Mouse (Mus musculus) urinary bladder, adult 18-20 months (tissue): ENCODE results near the gene Afg1l.

Experiments
- DNase-seq, 2 experiments: peaks; one replicate each; pipeline ENCODE4 v3.0.0; 2022; ENCODE audit warnings: low spot score in 2 of 2, mixed read lengths in 2 of 2

Gene Afg1l

DNA sequence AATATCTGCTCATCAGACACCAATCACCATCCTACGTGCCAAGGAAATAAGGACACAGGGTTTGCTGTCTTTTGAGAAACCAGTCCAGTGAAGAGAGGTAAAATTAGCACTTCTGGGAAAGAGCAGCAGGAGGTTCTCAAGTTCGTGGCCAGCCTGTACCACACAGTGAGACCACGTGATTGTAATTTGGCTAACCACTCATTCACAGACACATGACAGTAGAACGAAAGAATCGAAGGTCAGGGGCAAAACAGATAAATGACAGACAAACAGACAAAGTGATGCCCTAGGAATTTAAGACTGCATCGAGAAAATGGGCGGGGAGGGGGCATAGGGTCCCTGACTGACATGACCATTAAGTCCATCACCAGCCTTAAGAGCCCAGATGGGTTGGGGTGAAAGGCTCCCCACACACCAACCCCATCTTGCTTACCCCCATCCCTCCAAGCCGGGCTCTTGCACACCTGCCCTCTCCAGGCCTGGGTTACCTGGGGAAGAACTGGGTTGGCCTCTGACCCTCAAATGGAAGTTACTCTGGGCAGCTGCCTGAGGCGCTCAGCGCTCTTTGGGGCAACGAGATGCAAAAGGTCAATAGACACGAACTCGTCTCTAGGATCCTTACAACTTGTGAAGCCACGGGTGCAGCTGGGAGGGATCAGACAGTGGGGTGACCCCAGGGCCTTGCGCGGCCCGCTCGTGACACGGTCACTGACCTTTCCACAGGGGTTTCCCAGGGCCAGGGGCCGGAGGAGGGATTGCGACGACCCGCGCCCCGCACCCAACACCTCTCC is 620 bp downstream of the Afg1l start:
- DNase-seq = peak in 1 of 2 experiments; percentile 8

DNA sequence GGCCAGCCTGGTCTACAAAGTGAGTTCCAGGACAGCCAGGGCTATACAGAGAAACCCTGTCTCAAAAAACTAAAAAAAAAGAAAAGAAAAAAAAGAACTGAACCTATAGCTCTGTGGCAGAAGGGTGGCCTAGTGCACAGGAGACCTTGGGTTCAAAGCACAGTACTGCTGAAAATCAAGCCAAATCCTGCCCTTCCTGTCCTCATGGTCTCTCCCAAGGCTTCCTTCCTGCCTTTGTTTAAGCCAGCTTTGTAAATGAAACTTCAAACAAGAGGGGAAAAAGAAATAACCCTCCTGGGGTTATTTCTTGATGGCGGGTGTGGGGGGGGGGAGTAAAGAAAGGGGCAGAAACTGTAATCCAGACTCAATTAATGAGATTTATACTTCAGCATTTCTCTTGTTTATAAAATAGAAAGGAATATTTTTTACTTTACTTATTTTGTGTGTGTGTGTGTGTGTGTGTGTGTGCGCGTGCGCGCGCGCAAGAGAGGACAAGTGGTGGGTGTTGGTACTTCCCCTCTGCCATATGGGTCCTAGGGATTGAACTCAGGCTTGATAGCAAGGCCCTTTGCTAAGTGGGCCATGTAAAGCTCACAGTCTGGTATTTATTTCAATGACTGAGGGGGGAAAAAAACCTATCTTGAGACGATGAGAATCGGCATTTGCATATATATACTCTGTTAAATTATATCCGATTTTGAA is 1.4 kb downstream of the Afg1l start:
- DNase-seq = no peak

DNA sequence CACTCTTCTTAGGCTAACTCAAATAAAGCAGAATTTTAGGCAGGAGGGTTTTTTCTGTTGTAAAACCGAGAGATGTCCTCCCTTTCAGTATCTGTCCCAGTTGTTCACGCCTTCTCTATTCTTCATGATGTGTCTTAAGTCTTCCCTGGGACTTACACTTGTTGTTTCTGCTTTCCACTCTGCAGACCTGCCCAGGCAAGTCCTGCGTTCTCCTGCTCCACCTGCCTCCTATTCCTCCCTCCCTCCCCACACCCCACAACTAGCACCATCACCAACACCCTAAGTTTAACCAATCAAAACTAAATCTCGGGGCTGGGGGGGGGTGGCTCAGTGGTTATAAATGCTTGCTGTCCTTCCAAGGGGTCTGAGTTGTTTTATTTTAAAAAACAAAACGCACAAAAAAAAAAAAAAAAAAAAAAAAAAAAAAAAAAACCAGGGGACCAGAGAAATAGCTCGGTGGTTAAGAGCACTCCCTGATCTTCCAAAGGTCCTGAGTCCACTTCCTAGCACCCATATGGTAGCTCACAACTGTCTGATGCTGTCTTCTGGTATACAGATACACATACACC is 3.3 kb downstream of the Afg1l start:
- no peak for DNase-seq

DNA sequence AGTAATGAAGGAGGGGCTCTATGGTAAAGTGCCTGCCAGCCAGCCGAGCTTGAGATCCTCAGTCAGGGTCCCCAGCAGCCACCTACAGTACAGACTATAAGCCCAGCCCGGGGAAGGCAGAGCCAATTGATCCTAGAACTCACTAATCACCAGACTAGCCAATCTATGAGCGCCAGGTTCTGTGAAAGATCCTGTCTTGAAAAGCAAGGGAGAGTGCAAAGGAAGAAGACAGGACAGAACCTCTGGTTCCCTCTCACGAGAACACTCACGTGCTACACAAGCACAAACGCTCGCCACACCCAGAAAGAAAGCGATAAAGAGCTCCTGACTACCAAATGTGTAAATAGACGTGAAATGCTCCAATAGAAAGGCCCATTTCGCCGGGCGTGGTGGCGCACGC is 13.6 kb downstream of the Afg1l start:
- no peak for DNase-seq

DNA sequence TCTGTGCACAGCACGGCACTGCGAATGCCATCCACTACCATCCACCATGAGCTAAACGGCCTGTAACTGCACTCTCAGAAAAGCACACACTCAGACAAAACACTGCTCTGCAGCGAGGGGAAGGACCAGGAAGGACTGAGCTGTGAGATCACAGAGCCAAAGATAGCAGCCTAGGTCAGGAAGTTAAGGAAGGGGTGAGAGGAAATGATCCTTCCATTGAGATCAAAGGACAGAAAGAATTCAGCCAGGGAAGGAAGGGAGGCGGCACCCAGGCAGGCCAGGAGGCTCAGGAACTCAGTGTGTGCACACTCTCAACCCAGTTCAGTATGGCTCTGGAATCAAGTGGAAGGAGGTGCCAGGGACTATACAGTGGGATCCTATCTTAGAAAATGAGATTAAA is 14.1 kb downstream of the Afg1l start:
- no peak for DNase-seq

DNA sequence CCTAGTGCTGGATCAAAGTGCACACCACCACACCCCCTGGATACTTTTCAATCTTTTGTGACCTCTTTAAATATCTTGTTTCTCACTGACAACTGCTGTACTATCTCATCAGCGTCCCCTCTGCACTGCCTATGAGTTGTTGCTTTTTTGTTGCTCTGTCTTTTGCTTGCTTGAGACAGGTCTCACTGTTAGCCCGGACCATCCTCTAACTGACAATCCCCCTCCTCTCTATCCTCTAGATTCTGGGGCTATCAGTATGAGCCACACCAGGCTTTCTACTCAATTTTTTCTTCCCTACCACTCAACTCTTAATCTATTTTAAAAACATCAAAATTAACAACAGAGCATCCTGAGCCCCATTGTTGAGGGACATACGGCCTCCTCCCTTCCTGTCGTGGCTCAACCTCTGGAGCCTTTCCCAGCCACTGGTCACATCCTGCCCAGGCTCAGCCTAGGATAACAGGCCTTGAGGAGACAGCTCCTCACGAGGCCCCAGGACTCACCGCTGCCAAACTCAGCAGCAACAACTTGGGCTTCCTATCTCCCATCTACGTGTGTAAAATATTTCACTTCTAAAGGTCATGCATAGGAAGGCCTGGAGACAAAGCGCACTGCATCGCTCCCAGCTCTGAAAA is 20.7 kb downstream of the Afg1l start:
- DNase-seq = no peak

DNA sequence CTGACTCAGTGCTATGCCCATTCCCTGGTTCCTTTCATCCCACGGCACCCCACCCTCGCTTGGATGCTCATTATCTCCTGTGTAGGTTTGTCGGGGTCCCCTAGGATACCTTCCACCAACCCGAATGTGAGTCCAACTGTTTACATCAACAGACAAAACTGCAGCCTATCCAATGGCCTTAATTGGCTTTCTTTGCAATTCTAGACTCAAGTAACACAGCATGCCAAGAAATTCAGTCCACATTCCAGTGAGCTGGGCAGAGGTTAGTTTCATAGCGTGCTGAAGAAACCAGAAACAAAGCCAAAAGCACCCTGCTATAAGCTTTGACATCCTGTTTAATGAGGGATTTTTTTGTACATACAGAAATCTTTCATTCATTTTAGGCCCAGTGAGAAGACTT is 22.4 kb downstream of the Afg1l start:
- DNase-seq = no peak

DNA sequence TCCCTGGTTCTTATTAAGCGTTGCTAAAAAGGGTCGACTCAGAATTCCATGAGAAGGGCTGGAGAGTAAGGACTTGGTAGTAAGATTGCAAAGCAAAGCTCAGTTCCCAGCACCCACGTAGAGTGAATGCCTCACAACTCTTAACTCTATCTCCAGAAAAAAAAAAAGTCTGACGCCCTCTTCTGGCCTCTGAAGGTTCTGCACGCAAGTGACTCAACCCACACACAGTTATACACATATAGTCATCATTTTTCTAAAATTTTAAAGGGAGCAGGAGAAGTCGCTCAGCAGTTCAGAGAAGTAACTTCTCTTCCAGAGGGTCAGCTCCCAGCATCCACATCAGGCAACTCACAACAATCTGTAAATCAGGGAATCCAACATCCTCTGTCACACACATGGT is 23.7 kb downstream of the Afg1l start:
- DNase-seq = no peak

DNA sequence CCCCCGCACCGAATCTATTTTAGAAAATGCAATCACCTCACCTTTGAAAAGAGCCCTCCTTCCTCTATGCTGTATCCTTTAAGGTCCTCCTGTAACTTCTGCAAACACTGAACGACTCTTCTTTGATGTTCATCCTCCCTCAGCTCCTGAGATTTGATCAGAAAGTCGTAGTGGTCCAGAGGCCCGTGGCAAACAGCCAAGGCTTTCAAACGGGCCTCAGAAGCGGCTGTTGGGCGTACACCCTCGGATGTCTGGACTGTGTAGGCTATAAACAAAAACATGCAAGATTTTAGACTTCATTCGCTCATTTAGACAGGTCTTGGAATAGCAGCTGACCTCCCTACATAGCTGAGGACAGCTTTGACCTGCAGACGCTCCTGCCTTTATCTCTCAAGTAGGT is 24.1 kb downstream of the Afg1l start:
- DNase-seq = no peak

DNA sequence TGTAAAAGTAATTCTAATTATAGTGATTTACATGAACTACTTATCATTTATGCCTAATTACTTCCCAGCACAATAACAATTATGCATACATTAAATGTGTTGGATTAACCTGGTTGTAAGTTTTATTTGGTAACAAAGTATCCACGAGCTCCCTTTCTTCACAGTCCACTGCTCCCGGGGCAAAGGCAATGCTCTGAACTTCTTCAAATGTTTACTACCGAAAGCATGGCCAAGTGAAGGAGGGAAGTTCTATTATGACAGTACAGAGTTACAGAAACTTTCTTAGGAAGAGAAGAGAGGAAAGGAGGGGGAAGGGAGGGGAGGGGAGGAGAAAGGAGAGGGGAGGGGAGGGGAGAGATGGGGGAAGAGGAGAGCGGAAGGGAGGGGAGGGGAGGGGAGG is 28.7 kb downstream of the Afg1l start:
- no peak for DNase-seq

DNA sequence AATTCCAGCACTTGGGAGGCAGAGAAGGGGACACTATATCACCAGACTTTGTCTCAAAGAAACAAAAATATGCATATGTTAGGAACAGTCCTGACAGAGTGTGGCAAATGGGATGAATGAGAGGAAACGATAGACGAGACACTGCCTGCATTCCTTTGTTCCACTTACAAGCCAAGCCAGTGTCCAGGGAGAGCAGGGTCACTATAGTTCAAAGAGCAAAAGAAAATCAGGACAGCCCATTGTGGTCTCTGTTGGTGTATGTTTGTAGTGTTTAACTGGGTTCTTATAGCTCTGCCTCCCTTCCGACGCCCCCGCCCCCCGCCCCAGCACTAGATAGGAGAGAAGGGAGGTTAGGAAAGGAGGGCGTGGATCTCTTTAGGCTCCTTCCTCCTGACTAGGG is 30.0 kb downstream of the Afg1l start:
- no peak for DNase-seq

DNA sequence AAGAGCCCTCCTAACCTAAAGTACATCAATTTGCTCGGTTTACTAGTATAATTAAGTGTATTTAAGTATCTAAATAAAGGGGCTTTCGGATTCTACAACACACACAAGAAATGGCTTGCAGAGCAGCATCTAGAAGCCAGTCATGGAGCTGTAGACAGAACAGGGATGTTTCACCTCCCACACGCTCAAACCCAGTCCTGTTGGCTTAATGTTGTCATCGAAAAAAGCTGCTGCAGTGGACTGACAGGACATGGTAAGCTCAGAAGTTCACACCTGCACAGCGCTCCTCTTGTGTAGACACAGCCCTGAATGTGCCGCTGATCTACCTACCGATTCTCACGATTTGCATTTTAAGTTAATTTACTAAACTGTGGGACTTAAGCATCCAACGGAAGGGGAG is 32.2 kb downstream of the Afg1l start:
- DNase-seq = no peak

DNA sequence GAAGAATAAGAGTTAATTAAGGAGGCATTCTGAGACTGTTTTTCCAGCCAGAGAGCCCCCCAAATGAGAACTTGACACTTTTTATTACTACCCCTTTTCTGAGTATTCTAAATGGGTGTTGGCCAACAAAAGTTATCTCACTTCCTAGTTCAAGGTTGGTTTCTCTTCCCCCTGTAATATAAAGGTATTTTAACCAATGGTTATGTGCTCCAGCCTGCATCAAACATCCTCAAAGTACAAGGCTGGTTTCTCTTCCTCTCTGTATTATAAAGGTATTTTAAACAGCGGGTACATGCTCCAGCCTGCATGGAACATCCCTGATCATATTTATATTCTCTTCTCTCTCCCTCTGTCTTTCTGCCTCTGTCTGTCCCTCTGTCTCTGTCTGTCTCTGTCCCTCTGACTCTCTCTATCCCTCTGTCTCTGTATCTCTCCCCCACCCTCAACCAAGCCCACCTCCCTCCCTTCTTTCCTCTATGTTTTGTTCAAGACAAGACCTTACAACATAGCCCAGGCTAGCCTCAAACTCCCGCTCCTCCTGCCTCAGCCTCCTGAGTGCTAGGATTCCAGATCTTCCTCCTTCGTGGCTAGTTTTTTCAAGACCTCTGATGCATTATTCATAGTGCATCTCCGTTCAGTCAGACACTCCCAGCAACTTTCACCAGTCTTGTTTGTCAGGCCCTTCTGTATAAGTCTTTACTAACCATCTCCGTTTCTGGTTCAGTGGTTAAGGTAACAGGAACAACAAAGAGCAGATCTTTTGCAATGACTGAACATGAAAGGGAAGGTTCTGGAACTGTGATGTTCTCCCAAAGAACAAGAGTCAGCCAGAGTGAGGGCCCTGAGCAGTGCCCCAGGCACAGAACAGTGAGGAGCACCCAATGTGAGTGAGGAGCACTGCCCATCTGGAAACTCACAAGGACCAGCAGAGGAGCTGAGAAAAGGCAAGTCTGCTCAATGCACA is 41.2 kb downstream of the Afg1l start:
- DNase-seq = no peak

DNA sequence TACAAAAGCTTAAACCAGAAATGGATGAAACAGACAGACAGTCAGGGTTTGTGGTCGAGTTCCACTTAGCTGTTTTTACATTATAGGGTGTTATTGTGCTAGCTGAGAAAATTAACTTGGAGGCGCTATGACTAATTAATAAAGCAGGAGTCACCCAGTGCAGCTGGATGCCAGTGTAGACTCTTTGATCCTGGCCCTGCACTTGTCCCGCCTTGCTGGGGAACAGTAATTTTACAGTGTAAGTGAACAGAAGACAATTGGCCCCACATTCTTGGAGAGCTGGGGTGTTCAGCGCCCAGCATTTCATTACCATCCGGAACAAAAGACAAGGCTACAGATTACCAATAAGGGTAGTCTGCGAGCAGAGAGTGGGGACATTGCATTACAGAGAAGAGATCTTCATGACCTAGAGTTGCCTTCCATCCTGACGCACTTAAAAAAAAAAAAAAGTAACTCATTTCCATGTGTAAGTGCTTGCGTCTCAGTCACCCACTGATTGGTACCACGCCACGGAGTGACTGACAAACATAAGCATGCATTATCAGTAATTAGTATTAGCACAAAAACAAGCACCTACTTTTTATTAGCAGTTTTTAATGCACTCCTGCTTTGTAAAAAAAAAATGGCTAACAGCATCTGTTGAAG is 60.7 kb downstream of the Afg1l start:
- no peak for DNase-seq

DNA sequence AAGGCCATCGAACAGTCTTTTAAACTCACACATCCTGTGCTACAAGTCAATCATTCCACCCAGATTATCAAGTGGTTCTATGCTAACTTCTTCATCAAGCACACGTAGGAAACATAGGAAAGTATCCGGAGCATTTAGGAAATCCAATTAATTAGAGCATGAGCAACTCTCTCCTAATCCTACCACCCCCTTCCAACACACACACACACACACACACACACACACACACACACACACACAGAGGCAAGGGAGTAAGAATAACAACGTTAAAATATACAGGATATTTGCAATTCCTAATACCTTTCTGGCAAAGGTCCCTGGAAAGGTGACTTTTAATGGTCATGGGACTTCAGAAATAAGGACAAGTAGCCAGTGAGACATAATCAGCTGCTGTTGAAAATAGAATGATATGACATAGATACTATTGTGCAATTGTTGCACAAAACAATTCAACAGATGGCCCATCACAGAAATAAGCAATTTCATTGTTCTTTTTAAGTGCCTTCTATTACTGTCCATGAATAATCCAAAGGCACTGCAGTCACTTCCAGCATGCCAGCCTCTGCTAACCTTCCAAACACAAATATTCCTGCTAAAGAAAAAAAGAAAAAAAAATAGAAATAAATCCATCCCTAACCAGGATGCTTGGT is 62.4 kb downstream of the Afg1l start:
- DNase-seq = no peak

DNA sequence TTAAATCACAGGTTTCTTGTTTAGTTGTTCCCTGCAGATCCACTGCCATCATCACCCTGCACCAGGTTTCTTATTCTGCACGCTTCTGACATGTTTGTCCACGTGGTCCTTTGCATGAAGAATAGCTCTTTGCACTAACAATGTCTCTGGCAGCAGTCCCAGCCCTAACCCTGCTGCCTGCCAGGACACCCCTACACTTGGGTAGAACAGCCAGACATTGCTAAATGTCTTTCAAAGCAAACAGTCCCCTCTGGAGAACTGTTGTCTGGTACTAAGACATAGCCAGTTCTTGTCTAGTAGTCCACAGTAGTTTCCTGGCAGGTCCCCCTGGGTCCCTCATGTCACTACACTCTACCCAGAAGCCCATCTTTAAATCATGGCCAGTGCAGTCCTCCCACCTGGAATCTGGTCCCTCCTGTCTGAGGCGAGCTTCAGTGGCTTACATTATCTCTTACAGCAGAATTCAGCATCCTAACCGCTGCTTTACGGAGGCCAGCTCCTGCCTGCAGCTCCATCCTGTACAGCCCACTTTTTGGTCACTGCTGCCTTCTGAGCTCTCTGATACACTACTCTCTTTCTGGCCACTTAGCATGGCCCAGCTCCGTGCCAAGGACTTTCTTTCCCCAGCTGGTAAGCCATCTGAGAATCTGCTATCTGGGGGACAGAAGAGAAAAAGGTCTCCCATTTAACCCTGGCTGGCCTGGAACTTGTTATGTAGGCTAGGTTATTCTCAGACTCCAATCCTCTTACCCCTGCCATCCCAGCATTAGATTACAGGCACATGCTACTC is 67.4 kb downstream of the Afg1l start:
- no peak for DNase-seq

DNA sequence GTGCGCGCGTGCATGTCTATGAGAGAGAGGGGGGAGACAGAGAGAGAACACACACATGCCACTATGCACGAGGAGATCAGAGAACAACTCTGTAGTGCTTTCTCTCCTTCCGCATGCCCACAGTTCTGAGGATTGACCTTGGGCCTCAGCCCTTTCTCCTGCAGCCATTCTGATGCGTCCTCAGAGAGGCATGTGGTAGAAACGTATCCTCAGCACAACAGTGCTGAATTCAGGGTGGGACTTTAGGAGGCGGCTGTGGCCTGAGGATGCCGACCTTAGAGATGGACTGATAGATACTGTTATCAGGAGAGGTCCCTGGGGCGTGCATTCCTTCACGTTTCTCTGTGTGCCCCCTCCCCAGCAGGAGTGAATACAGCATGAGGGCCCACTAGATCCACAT is 87.9 kb downstream of the Afg1l start:
- DNase-seq = no peak

DNA sequence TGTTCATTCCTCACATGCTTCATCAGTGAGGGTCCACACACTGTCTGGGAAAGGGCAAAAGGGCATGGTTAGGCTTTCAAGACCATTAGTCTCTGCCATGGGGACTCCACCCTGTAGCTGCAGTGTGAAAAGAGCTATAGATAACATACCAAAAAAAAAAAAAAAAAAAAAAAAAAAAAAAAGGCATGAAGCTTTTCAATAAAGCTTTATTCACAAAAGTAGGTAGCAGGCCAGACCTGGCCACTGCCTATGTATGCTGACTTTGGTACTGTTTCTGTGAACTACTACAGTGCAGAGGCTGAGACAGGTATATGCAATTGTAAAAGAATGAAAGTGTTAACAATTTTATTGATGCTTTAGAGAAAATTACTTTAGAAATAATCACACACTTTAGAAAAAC is 90.2 kb downstream of the Afg1l start:
- DNase-seq = no peak

DNA sequence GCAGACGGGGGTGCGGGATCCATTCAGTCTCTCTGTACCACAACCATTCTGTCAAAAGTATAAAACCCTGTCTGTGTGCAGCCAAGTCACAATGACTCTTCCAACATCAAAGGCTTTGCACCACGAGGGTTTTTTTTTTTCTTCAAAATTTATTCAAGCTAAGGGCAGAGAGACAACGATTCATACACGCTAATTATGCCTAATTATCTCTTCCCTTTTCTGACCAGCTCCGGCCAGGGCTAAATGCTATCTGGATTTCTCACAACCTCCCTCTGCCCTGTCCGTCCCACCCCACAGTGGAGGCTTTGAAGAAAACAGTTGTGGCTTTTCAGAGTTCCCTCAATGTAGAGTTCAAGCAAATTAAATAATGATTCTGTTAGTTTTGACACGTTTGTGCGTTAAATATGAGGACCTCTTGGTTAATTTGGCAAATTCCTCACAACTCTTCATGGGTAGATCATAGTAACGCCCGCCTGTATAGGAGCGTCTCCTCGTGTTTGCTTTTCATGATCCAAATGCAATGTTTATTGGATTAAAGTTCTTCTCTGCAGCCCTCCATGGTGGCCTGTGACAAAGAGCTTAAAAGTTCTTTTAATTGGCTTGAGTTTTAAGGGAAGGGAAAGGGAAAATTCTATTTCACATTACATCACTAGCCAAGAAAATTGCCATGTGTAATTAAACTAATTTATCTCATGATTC is 93.3 kb downstream of the Afg1l start:
- no peak for DNase-seq
